Mouse (Mus musculus) myocyte (in vitro differentiated cells): ENCODE measurements around the gene Ppp1r16b. TPM values are rescaled to one million over a fixed set of nuclear protein-coding genes. Genes with fewer than 3 reads are reported as not detected.

Experiments
- H3K27me3 ChIP-seq: one replicate; pipeline ENCODE4 v1.6.1; 2011; ENCODE audit not compliant: control insufficient read depth, insufficient read depth, insufficient read length
- H3K36me3 ChIP-seq: one replicate; pipeline ENCODE4 v1.6.1; 2011; ENCODE audit not compliant: control insufficient read depth, insufficient read depth
- H3K4me2 ChIP-seq: one replicate; pipeline ENCODE4 v1.6.1; 2011; ENCODE audit warnings: low read depth, control low read depth
- H3K4me3 ChIP-seq: one replicate; pipeline ENCODE4 v1.5.1; 2011; ENCODE audit warnings: mild to moderate bottlenecking, control low read depth, moderate library complexity
- H3K79me2 ChIP-seq: one replicate; pipeline ENCODE4 v1.6.1; 2011; ENCODE audit not compliant: control insufficient read depth, insufficient read depth
- H3ac ChIP-seq: one replicate; pipeline ENCODE4 v1.6.1; 2011; ENCODE audit not compliant: control insufficient read depth, insufficient read length
- CEBPB ChIP-seq: IDR thresholded peaks from 2 replicates; pipeline ENCODE4 v1.6.1; 2011; ENCODE audit warnings: mild to moderate bottlenecking, moderate library complexity; ENCODE audit not compliant: poor library complexity, insufficient read depth, severe bottlenecking
- E2F4 ChIP-seq: IDR thresholded peaks from one replicate; pipeline ENCODE4 v1.6.1; 2011; ENCODE audit warnings: mild to moderate bottlenecking, control low read depth, moderate library complexity; ENCODE audit not compliant: insufficient read depth
- MAX ChIP-seq: IDR thresholded peaks from one replicate; pipeline ENCODE4 v1.6.1; 2011; ENCODE audit warnings: low read depth, mild to moderate bottlenecking, control low read depth
- MYOD1 ChIP-seq, 3 experiments: IDR thresholded peaks; one replicate each; pipeline ENCODE4 v1.6.1; 2011; ENCODE audit warnings: control low read depth in 2 of 3, low read depth in 2 of 3, mild to moderate bottlenecking in 2 of 3, moderate library complexity in 1 of 3; ENCODE audit not compliant: insufficient read length in 2 of 3, control insufficient read depth in 1 of 3
- MYOG ChIP-seq, 3 experiments: IDR thresholded peaks; one replicate each; pipeline ENCODE4 v1.6.1; 2011; ENCODE audit warnings: control low read depth in 2 of 3, low read depth in 2 of 3, mild to moderate bottlenecking in 2 of 3; ENCODE audit not compliant: insufficient read length in 2 of 3, control insufficient read depth in 1 of 3, insufficient read depth in 1 of 3
- POLR2A ChIP-seq: IDR thresholded peaks from one replicate; pipeline ENCODE4 v1.6.1; 2011; ENCODE audit warnings: low read depth, mild to moderate bottlenecking, control low read depth, moderate library complexity; ENCODE audit not compliant: insufficient read length
- POLR2AphosphoS2 ChIP-seq: IDR thresholded peaks from one replicate; pipeline ENCODE4 v1.6.1; 2011; ENCODE audit warnings: low read depth, control low read depth; ENCODE audit not compliant: insufficient read length
- REST ChIP-seq: IDR thresholded peaks from one replicate; pipeline ENCODE4 v1.6.1; 2011; ENCODE audit warnings: mild to moderate bottlenecking, control low read depth, moderate library complexity; ENCODE audit not compliant: insufficient read depth, insufficient read length
- SRF ChIP-seq: IDR thresholded peaks from one replicate; pipeline ENCODE4 v1.6.1; 2011; ENCODE audit warnings: low read depth; ENCODE audit not compliant: control insufficient read depth, insufficient read length
- TCF12 ChIP-seq: IDR thresholded peaks from one replicate; pipeline ENCODE4 v1.6.1; 2011; ENCODE audit warnings: mild to moderate bottlenecking, control low read depth; ENCODE audit not compliant: poor library complexity, insufficient read depth, severe bottlenecking
- TCF3 ChIP-seq: IDR thresholded peaks from one replicate; pipeline ENCODE4 v1.6.1; 2011; ENCODE audit warnings: low read depth, control low read depth; ENCODE audit not compliant: insufficient read length
- USF1 ChIP-seq: IDR thresholded peaks from one replicate; pipeline ENCODE4 v1.6.1; 2011; ENCODE audit warnings: low read depth, mild to moderate bottlenecking, control low read depth, moderate library complexity
- polyA plus RNA-seq: library from polyadenylated mRNA; unstranded; fragments of >200 nt; fragmentation: generic; extraction: Trizol; gene quantifications from one replicate; pipeline ENCODE4 v1.2.1, GENCODE M21; 2012; ENCODE audit warnings: missing spikeins

Ppp1r16b gene
- 0.05 TPM for polyA plus RNA-seq

GRCm38 (mm10) chr2:158665098-158665497 lies at the start of gene Ppp1r16b:
Ppp1r16b (plus strand) TSS chr2:158665398.
- Histone ChIP-seq H3K27me3 (peaks cover 47% of the 10 kb centered on the region), H3ac (no peak within 1 kb of the TSS), H3K36me3 (no peaks in the 10 kb centered on the region), H3K4me3 (no peak within 1 kb of the TSS), H3K4me2 (no peak within 1 kb of the TSS), H3K79me2 (no peaks in the 10 kb centered on the region)
- TF ChIP-seq MYOD1 (IDR thresholded peaks at IDR 0.05; ENCODE audit: control insufficient read depth in 1 of 3, insufficient read length in 2 of 3, low read depth in 2 of 3), result no peak
- TF ChIP-seq USF1, result no peak
- no peak for TF ChIP-seq MAX
- no peak for TF ChIP-seq POLR2A
- no peak for TF ChIP-seq SRF
- TF ChIP-seq MYOG (IDR thresholded peaks at IDR 0.05; ENCODE audit: control insufficient read depth in 1 of 3, insufficient read depth in 1 of 3, insufficient read length in 2 of 3, low read depth in 2 of 3), result no peak
- no peak for TF ChIP-seq TCF3
- no peak for TF ChIP-seq REST
- TF ChIP-seq E2F4, result no peak

GRCm38 (mm10) chr2:158615702-158616101 lies 49.5 kb upstream of the Ppp1r16b start:
- Histone ChIP-seq H3K27me3 (peaks cover 90% of the 10 kb centered on the region), H3K4me2 (no peak overlapping the region)
- TF ChIP-seq MYOG (IDR thresholded peaks at IDR 0.05; ENCODE audit: control insufficient read depth in 1 of 3, insufficient read depth in 1 of 3, insufficient read length in 2 of 3, low read depth in 2 of 3) (no peak), CEBPB (no peak), TCF3 (no peak), SRF (no peak)

GRCm38 (mm10) chr2:158616296-158616695 lies 48.9 kb upstream of the Ppp1r16b start:
- Histone ChIP-seq H3ac (no peak overlapping the region), H3K4me2 (no peak overlapping the region), H3K27me3 (peaks cover 90% of the 10 kb centered on the region), H3K36me3 (no peaks in the 10 kb centered on the region), H3K79me2 (no peaks in the 10 kb centered on the region), H3K4me3 (no peak overlapping the region)
- no peak for TF ChIP-seq TCF12

More at GRCm38 (mm10) chr2:158615702-158616101, 49.5 kb upstream of the Ppp1r16b start:
- no peaks in the 10 kb centered on the region for H3K79me2 ChIP-seq
- no peaks in the 10 kb centered on the region for H3K36me3 ChIP-seq
- H3K4me3 ChIP-seq, result no peak overlapping the region
- H3ac ChIP-seq, result no peak overlapping the region

- Histone ChIP-seq H3ac (no peak overlapping the region), H3K27me3 (peaks cover 86% of the 10 kb centered on the region), H3K4me2 (no peak overlapping the region), H3K79me2 (no peaks in the 10 kb centered on the region), H3K4me3 (no peak overlapping the region), H3K36me3 (no peaks in the 10 kb centered on the region)
- TF ChIP-seq MYOG (IDR thresholded peaks at IDR 0.05; ENCODE audit: control insufficient read depth in 1 of 3, insufficient read depth in 1 of 3, insufficient read length in 2 of 3, low read depth in 2 of 3) (no peak), SRF (no peak), MAX (no peak), POLR2AphosphoS2 (no peak), USF1 (no peak)
These were observed 48.4 kb upstream of the Ppp1r16b start for GRCm38 (mm10) chr2:158616790-158617189.

- Histone ChIP-seq H3K79me2 (no peaks in the 10 kb centered on the region), H3K36me3 (peaks cover 4% of the 10 kb centered on the region), H3K27me3 (peaks cover 15% of the 10 kb centered on the region), H3ac (peak within 1 kb of the TSS; percentile 55), H3K4me3 (peak within 1 kb of the TSS; percentile 64), H3K4me2 (peak within 1 kb of the TSS; percentile 91)
- TF ChIP-seq REST, result no peak
- no peak for TF ChIP-seq MAX
- peak; percentile 66 for TF ChIP-seq POLR2AphosphoS2
- TF ChIP-seq TCF3, result no peak
- TF ChIP-seq CEBPB, result no peak
- no peak for TF ChIP-seq MYOD1 (IDR thresholded peaks at IDR 0.05; ENCODE audit: control insufficient read depth in 1 of 3, insufficient read length in 2 of 3, low read depth in 2 of 3)
- no peak for TF ChIP-seq TCF12
- TF ChIP-seq SRF, result peak; percentile 38
- TF ChIP-seq POLR2A, result peak; percentile 76
- no peak for TF ChIP-seq MYOG (IDR thresholded peaks at IDR 0.05; ENCODE audit: control insufficient read depth in 1 of 3, insufficient read depth in 1 of 3, insufficient read length in 2 of 3, low read depth in 2 of 3)
- no peak for TF ChIP-seq USF1
These were observed 40.4 kb upstream of the Ppp1r16b start, which contains the start of gene Actr5 for GRCm38 (mm10) chr2:158624718-158625222. Actr5 (plus strand) TSS chr2:158624888.
